Mouse (Mus musculus) heart, adult 18-20 months (tissue): ENCODE measurements around the gene Filip1. TPM values are rescaled to one million over a fixed set of nuclear protein-coding genes. Genes with fewer than 3 reads are reported as not detected.

Experiments used
- DNase-seq, 2 experiments: peaks; one replicate each; pipeline ENCODE4 v3.0.0; 2021 to 2022; ENCODE audit warnings: mixed read lengths in 1 of 2
- total RNA-seq, 2 experiments: library from RNA; stranded (reverse); gene quantifications; 2 replicates each; pipeline ENCODE4 v1.2.3; 2021

The Filip1 gene
- total RNA-seq, 2 experiments from 2014 or later: 79.3 to 88.2 TPM

GRCm38 (mm10) chr9:79898815-79899214 lies 113.8 kb downstream of the Filip1 start:
- DNase-seq: no peak

- no peak for DNase-seq
Observed at GRCm38 (mm10) chr9:79894665-79895064, 118.0 kb downstream of the Filip1 start.

GRCm38 (mm10) chr9:79893841-79894612 lies 118.6 kb downstream of the Filip1 start:
- DNase-seq: no peak

- DNase-seq: peak in 1 of 2 experiments; percentile 36
Observed at GRCm38 (mm10) chr9:79892183-79892582, 120.5 kb downstream of the Filip1 start.

- no peak for DNase-seq
Observed at GRCm38 (mm10) chr9:79890488-79890887, 122.2 kb downstream of the Filip1 start.

GRCm38 (mm10) chr9:79889132-79889531 lies 123.5 kb downstream of the Filip1 start:
- DNase-seq: no peak

GRCm38 (mm10) chr9:79885244-79886210 lies 127.1 kb downstream of the Filip1 start:
- peak; percentile 18 to 39 for DNase-seq

- no peak for DNase-seq
Observed at GRCm38 (mm10) chr9:79883139-79883538, 129.5 kb downstream of the Filip1 start.

- DNase-seq: peak in 1 of 2 experiments; percentile 15
Observed at GRCm38 (mm10) chr9:79880031-79880430, 132.6 kb downstream of the Filip1 start.

- peak; percentile 56 to 63 for DNase-seq
Observed at GRCm38 (mm10) chr9:79875522-79876131, 137.0 kb downstream of the Filip1 start.

- DNase-seq: peak in 1 of 2 experiments; percentile 37
Observed at GRCm38 (mm10) chr9:79872598-79872997, 140.1 kb downstream of the Filip1 start.

- no peak for DNase-seq
Observed at GRCm38 (mm10) chr9:79869512-79869911, 143.1 kb downstream of the Filip1 start.

GRCm38 (mm10) chr9:79865998-79866397 lies 146.7 kb downstream of the Filip1 start:
- DNase-seq: peak; percentile 21 to 31

- DNase-seq: no peak
Observed at GRCm38 (mm10) chr9:79862544-79862943, 150.1 kb downstream of the Filip1 start.

GRCm38 (mm10) chr9:79847099-79847498 lies 165.6 kb downstream of the Filip1 start:
- no peak for DNase-seq

GRCm38 (mm10) chr9:79842615-79843014 lies 170.0 kb downstream of the Filip1 start:
- DNase-seq: no peak

GRCm38 (mm10) chr9:79842028-79842427 lies 170.6 kb downstream of the Filip1 start:
- no peak for DNase-seq

GRCm38 (mm10) chr9:79831294-79831693 lies 181.4 kb downstream of the Filip1 start:
- DNase-seq: no peak

- DNase-seq: peak in 1 of 2 experiments; percentile 10
Observed at GRCm38 (mm10) chr9:79830874-79831273, 181.8 kb downstream of the Filip1 start.

GRCm38 (mm10) chr9:79829842-79830800 lies 182.5 kb downstream of the Filip1 start:
- peak; percentile 39 to 47 for DNase-seq

GRCm38 (mm10) chr9:79827072-79827471 lies 185.6 kb downstream of the Filip1 start:
- no peak for DNase-seq
